Mouse (Mus musculus) liver, embryonic 14.5 days (tissue): ENCODE results near the gene Hoxc13. TPM values are rescaled to one million over a fixed set of nuclear protein-coding genes. Genes with fewer than 3 reads are reported as not detected.

Source experiments
- ATAC-seq: fragments of 200-750 bp; cut with Nextera tagmentation; 2 replicates; pipeline ENCODE4 v1.8.0; 2017; ENCODE audit warnings: moderate number of reproducible peaks, mild to moderate bottlenecking, moderate library complexity; ENCODE audit not compliant: insufficient read depth
- DNase-seq, 3 experiments: peaks; one replicate each; pipeline ENCODE4 v3.0.0-alpha.2; 2012 to 2013; ENCODE audit warnings: low read depth in 3 of 3, low spot score in 3 of 3
- H3K27ac ChIP-seq: fragments of 300-500 bp; sonication (generic); 2 replicates; pipeline ENCODE4 v1.5.1; 2014; ENCODE audit warnings: moderate library complexity, mild to moderate bottlenecking, control low read depth, inconsistent platforms
- H3K27me3 ChIP-seq: fragments of 300-500 bp; sonication (generic); 2 replicates; pipeline ENCODE4 v1.6.1; 2014; ENCODE audit warnings: mild to moderate bottlenecking, low read length, moderate library complexity; ENCODE audit not compliant: control insufficient read depth, insufficient read depth
- H3K36me3 ChIP-seq: fragments of 300-500 bp; sonication (generic); replicated peaks from 2 replicates; pipeline ENCODE4 v1.6.1; 2014; ENCODE audit warnings: low read depth; ENCODE audit not compliant: control insufficient read depth, insufficient read depth
- H3K4me1 ChIP-seq, 2 experiments: fragments of 200-500 bp in 1 of 2; fragments of 300-500 bp in 1 of 2; sonication (generic) in 1 of 2; replicated peaks; 2 replicates each; pipeline ENCODE4 v1.6.1; 2012 to 2014; ENCODE audit warnings: antibody characterized with exemption in 1 of 2, inconsistent platforms in 1 of 2, low read length in 1 of 2; ENCODE audit not compliant: control insufficient read depth in 2 of 2, insufficient read depth in 2 of 2
- H3K4me2 ChIP-seq: fragments of 300-500 bp; sonication (generic); 2 replicates; pipeline ENCODE4 v1.6.1; 2014; ENCODE audit warnings: low read depth, mild to moderate bottlenecking, control low read depth, moderate library complexity
- H3K4me3 ChIP-seq, 2 experiments: fragments of 200-500 bp in 1 of 2; fragments of 300-500 bp in 1 of 2; sonication (generic) in 1 of 2; 2 replicates each; pipeline ENCODE4 v1.5.1; 2012 to 2014; ENCODE audit warnings: low read depth in 2 of 2, low read length in 2 of 2, mild to moderate bottlenecking in 2 of 2, control low read depth in 1 of 2, inconsistent platforms in 1 of 2, moderate library complexity in 1 of 2; ENCODE audit not compliant: insufficient read depth in 1 of 2
- H3K9ac ChIP-seq: fragments of 300-500 bp; sonication (generic); replicated peaks from 2 replicates; pipeline ENCODE4 v1.6.1; 2014; ENCODE audit warnings: mild to moderate bottlenecking, control low read depth, moderate library complexity
- H3K9me3 ChIP-seq: fragments of 300-500 bp; sonication (generic); 2 replicates; pipeline ENCODE4 v1.6.1; 2016; ENCODE audit warnings: low read length, mixed read lengths; ENCODE audit not compliant: control insufficient read depth
- CTCF ChIP-seq: IDR thresholded peaks from 2 replicates; pipeline ENCODE4 v1.5.1; 2016; ENCODE audit warnings: antibody characterized with exemption, low read depth, control low read depth
- EP300 ChIP-seq: IDR thresholded peaks from 2 replicates; pipeline ENCODE4 v1.6.1; 2016; ENCODE audit warnings: antibody characterized with exemption, low read depth
- WGBS: fragments of 180-500 bp; shearing (Covaris S2); extraction: QIAGEN DNeasy Blood & Tissue Kit; methylation state at CpG from one replicate; pipeline ENCODE4 v1.1.7; 2014; ENCODE audit not compliant: insufficient replicate concordance; 5-methylcytosine and 5-hydroxymethylcytosine counted together
- polyA plus RNA-seq, 2 experiments: library from polyadenylated mRNA; depleted of rRNA in 1 of 2; stranded (reverse) in 1 of 2; unstranded in 1 of 2; fragments of >200 nt; fragmentation: Nextera tagmentation in 1 of 2; extraction: Ambion mirVana in 1 of 2; gene quantifications; 2 replicates each; pipeline versions ENCODE4 v1.2.1 to v1.2.3; 2012 to 2014

The Hoxc13 gene
- not detected in 2 replicates for polyA plus RNA-seq (2012; rRNA removed)
- not detected in 2 replicates for polyA plus RNA-seq (2014; fragmentation: Nextera tagmentation; extraction: Ambion mirVana)

- Histone ChIP-seq H3K4me2 (no peak within 1 kb of the TSS), H3K4me1 (no peaks in the 10 kb centered on the region), H3K27me3 (peaks cover 94% of the 10 kb centered on the region), H3K27ac (no peak within 1 kb of the TSS), H3K36me3 (no peaks in the 10 kb centered on the region), H3K9me3 (no peaks in the 10 kb centered on the region), H3K4me3 (no peak within 1 kb of the TSS), H3K9ac (no peak within 1 kb of the TSS)
- DNase-seq = no peak
- WGBS = 2% methylated on average over 78 of the region's 88 CpGs
- no peak for TF ChIP-seq CTCF
- TF ChIP-seq EP300 = no peak
- no peak for ATAC-seq
Measured at GRCm38 (mm10) chr15:102921053-102922011, at the start of gene Hoxc13. Gene Hoxc13 (plus strand): TSS chr15:102921103.

GRCm38 (mm10) chr15:102885803-102886202, 35.1 kb upstream of the Hoxc13 start:
- DNase-seq (no peak), ATAC-seq (no peak)
- no peaks in the 10 kb centered on the region for H3K36me3 ChIP-seq
- H3K9me3 ChIP-seq = no peaks in the 10 kb centered on the region
- H3K4me1 ChIP-seq = no peaks in the 10 kb centered on the region
- no peaks in the 10 kb centered on the region for H3K27me3 ChIP-seq
- no peak overlapping the region for H3K4me3 ChIP-seq
- TF ChIP-seq CTCF = no peak
- TF ChIP-seq EP300 = no peak
- no peak overlapping the region for H3K27ac ChIP-seq
- 19% methylated on average over 1 of the region's 1 CpGs for WGBS
- no peak overlapping the region for H3K9ac ChIP-seq
- no peak overlapping the region for H3K4me2 ChIP-seq

- no peaks in the 10 kb centered on the region for H3K36me3 ChIP-seq
Measured at GRCm38 (mm10) chr15:102895115-102895514, 25.8 kb upstream of the Hoxc13 start.

GRCm38 (mm10) chr15:102904946-102905345, 16.0 kb upstream of the Hoxc13 start:
- peaks cover 29% of the 10 kb centered on the region for H3K27me3 ChIP-seq
- no peaks in the 10 kb centered on the region for H3K4me1 ChIP-seq
- TF ChIP-seq CTCF = no peak
- no peak overlapping the region for H3K4me3 ChIP-seq
- no peak overlapping the region for H3K27ac ChIP-seq
- DNase-seq = no peak
- no peak for ATAC-seq
- H3K36me3 ChIP-seq = no peaks in the 10 kb centered on the region
- H3K9me3 ChIP-seq = no peaks in the 10 kb centered on the region
- WGBS = 31% methylated on average over 1 of the region's 1 CpGs
- H3K4me2 ChIP-seq = no peak overlapping the region
- H3K9ac ChIP-seq = no peak overlapping the region

More at GRCm38 (mm10) chr15:102895115-102895514, 25.8 kb upstream of the Hoxc13 start:
- ATAC-seq = no peak
- no peaks in the 10 kb centered on the region for H3K27me3 ChIP-seq
- DNase-seq = no peak
- TF ChIP-seq CTCF = no peak
- TF ChIP-seq EP300 = no peak
- H3K9me3 ChIP-seq = no peaks in the 10 kb centered on the region
- H3K4me1 ChIP-seq = no peaks in the 10 kb centered on the region
- H3K9ac ChIP-seq = no peak overlapping the region
- no peak overlapping the region for H3K4me2 ChIP-seq
- no peak overlapping the region for H3K27ac ChIP-seq
- no peak overlapping the region for H3K4me3 ChIP-seq
- 58% methylated on average over 6 of the region's 6 CpGs for WGBS

GRCm38 (mm10) chr15:102909536-102909935, 11.4 kb upstream of the Hoxc13 start:
- no peaks in the 10 kb centered on the region for H3K4me1 ChIP-seq
- ATAC-seq = no peak
- no peak overlapping the region for H3K9ac ChIP-seq
- no peak overlapping the region for H3K27ac ChIP-seq
- no peak for DNase-seq
- H3K36me3 ChIP-seq = no peaks in the 10 kb centered on the region
- TF ChIP-seq EP300 = no peak
- TF ChIP-seq CTCF = no peak
- H3K9me3 ChIP-seq = no peaks in the 10 kb centered on the region
- no peak overlapping the region for H3K4me3 ChIP-seq
- peaks cover 66% of the 10 kb centered on the region for H3K27me3 ChIP-seq
- no peak overlapping the region for H3K4me2 ChIP-seq
- 4% methylated on average over 4 of the region's 4 CpGs for WGBS
